Mouse (Mus musculus) adrenal gland, adult (tissue): ENCODE data around the gene Olfr943.

Experiments used
- DNase-seq, 2 experiments: peaks; one replicate each; pipeline ENCODE4 v3.0.0; 2022 to 2023; ENCODE audit warnings: low spot score in 1 of 2; ENCODE audit not compliant: inconsistent age in 2 of 2

Gene Olfr943

GRCm38 (mm10) chr9:39166004-39166403 lies at the start of gene Olfr943:
TSS of gene Olfr943 (plus strand) at chr9:39166304.
- no peak for DNase-seq

GRCm38 (mm10) chr9:39127326-39127725 lies 38.8 kb upstream of the Olfr943 start:
- no peak for DNase-seq

GRCm38 (mm10) chr9:39127831-39128230 lies 38.3 kb upstream of the Olfr943 start, which contains the start of gene Olfr27:
TSS of gene Olfr27 (plus strand) at chr9:39128131.
- DNase-seq: no peak

- no peak for DNase-seq
These were observed 13.7 kb upstream of the Olfr943 start for GRCm38 (mm10) chr9:39152401-39152800.

- no peak for DNase-seq
These were observed 35.5 kb downstream of the Olfr943 start, which contains the start of gene Olfr944 for GRCm38 (mm10) chr9:39201620-39202019. TSS of gene Olfr944 (plus strand) at chr9:39201920.
